Mouse (Mus musculus) spleen, postnatal 14 days (tissue): Measurements from ENCODE around the gene Art2b.
"Not testable (repeated sequence)": the region's sequence is repeated elsewhere in the genome, so short reads cannot be mapped to it uniquely, and the experiment has no call there.

Source experiments
- DNase-seq, 2 experiments: peaks; one replicate each; pipeline ENCODE4 v3.0.0; 2021 to 2022; ENCODE audit warnings: low spot score in 2 of 2

Gene Art2b

GRCm38 (mm10) chr7:101585408-101585807 lies at the start of gene Art2b:
TSS of gene Art2b (minus strand) at chr7:101585600.
- no peak for DNase-seq

DNA sequence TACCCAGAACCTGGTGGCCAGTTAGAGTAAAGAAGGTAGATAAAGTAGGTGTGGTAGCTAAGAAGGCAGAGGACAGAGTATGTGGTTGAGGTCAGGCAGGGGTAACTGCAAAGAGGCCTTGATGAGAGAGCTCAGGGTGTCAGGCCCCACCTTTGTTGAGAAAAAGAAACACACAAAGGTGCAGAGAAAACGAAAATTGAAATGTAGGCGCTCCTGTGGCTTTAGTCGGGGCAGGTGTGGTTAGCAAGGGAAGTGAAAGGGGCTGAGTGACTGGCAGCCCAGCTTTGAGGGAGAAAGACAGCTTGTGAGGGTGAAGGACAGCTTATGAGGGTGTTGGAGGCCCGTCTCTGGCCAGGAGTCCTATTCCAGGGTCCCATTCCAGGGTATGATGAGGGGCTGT lies 49.1 kb upstream of the Art2b start:
- DNase-seq: no peak

DNA sequence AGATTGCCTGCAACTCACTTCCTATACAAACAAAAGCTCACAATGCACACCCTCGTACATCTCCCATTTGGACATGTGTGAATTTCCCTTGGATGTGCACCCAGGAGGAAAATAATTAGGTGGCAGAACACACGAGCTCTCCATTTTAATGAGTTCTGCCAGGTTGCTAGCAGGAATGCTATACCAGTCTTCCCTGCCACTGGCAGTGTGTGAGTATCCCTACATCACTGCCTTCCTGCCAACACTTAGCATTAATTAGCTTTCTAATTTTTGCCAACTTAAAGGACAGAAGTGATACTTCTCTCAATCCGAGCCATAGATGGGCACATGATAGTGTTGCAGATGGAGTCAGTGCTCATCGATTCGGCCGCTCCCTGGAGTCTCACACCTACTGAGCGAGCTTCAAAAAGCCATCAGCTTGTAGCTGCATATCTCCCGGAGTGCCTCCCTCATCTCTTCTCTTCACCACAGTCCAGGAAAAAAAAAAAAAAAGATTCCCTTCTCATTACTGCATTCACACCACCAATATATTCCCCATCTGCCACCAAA lies 48.3 kb upstream of the Art2b start:
- no peak for DNase-seq

- DNase-seq: no peak
Measured at GRCm38 (mm10) chr7:101628481-101628880, 43.1 kb upstream of the Art2b start.

DNA sequence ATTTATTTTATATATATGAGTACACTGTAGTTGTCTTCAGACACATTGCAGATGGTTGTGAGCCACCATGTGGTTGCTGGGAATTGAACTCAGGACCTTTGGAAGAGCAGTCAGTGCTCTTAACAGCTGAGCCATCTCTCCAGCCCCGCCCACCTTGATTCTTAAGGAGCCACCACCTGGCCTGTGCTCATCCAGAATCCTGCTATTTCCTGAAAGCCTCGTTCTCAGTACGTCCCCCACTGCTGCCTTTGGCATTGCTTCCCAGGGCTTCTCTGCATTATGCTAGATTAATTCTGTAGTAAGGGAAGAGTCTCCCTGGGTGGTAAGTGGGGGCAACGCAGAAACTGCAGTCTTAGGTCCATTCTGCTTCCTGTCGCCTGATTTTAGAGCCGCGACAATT lies 41.8 kb upstream of the Art2b start:
- DNase-seq: not testable (repeated sequence)

- DNase-seq: no peak
Measured at GRCm38 (mm10) chr7:101624283-101624682, 38.9 kb upstream of the Art2b start.

- not testable (repeated sequence) for DNase-seq
Measured at GRCm38 (mm10) chr7:101621861-101622260, 36.5 kb upstream of the Art2b start.

- peak in 1 of 2 experiments; percentile 6 for DNase-seq
Measured at GRCm38 (mm10) chr7:101620373-101620772, 35.0 kb upstream of the Art2b start.

- no peak for DNase-seq
Measured at GRCm38 (mm10) chr7:101618273-101618672, 32.9 kb upstream of the Art2b start.

DNA sequence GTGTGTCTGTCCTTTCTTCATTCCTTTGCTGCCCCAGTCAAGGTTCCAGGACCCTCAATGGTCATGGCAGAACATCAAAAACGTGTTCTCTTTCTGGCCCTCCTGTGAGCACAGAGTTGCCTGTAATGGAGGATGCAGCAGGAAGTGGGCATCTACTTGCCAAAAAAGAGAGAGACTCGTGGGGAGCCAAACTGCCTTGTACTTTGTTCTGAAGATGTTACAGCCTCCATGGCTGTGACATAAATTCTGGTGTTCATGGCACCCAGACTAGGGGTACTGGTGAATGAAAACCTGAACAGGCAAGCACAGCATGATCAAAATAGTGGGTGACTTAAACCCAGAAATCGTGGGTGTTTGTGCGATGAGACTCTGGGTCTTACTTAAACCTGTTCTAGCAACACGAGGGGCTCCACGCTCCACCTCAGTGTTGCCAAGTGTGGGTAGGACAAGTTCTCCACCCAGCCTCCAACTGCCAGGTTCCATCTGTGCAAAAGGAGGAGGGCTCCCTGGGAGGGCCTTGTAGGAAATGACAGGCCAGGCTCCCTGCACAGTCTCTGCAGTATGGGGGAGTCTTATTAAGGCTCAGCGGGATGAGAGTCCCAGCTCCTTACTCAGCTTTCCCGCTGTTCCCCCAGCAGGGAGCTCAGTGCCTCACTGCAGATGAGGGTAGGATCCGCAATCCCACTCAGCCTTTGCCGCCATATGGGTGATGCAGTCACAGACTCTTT lies 32.2 kb upstream of the Art2b start:
- DNase-seq: no peak

DNA sequence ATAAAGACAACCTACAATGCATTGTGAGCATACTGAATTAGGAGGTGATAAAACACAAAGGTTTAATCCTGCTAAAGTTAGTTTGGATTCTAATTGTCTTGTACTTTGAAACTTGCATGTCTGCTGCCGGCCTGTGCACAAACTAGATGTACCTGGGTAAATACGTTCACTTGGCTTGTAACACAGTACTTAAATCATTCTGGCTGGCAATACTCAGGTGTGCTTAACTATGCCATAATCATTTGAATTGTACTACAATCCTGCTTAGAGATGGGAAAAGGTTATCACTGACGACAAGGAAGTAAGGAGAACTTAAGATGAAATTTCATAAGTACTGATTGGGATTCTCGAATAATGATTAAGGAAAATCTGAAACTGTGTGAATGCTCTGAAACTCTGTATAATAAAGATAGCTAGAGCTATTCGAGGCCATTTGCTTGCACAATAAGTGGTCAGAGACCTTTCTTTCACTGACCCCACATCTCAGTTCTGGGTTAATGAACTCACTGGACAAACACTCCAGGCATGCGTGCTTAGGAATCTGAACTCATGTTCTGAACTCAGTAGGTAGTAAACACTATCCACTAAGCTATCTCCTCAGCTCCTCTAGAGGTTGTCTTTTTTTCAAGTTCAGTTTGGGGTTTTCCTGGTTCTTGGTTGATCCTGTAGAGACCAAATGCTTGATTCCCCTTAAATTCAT lies 30.9 kb upstream of the Art2b start:
- DNase-seq: no peak

DNA sequence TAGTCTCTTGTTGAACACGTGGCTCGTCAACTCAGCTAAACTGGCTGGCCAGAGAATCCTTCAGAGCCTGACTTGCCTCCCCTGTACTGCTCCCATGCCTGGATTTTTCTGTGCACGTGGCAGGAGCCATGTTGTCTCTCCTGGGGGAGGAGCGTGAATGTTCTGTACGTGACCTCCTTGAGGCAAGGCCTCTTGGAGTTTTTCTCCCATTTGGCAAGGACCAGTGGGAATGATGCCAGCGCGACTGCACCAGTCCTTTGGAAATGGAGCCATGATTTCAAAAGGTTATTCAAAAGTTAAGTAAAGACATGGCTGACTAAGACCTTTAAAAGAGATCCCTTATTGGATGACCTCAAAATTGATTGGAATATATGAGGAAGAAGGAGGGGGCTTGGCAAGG lies 30.0 kb upstream of the Art2b start:
- DNase-seq: no peak

DNA sequence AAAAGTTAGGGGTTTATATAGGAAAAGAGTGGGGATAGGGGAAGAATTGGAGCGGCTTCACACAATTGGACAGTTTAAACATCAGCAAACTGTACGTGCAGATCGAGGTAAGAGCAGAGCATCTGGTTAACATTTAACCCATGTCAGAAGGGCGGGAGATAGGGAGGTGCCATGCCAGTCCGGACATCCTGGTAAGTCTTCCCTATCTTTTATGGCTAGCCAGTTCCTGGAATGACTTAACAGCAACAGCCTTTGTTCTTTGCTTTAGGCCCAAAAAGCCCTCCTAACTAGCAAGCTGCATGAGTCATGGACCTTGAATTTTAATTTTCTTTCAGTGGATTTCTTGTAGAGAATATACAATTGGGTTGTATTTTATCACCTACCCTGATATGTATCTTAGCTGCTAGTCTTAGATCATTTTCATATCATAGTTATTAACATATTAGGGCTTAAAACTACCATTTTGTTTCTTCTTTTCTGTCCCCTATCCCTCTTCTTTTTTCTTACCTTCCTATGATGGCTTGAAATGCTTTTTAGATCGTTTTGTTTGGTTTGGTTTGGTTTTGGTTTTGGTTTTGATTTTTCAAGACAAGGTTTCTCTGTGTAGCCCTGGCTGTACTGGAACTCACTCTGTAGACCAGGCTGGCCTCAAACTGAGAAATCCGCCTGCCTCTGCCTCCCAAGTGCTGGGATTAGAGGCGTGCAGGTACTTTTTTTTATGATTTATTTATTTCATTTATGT lies 27.6 kb upstream of the Art2b start:
- not testable (repeated sequence) for DNase-seq

- no peak for DNase-seq
Measured at GRCm38 (mm10) chr7:101607845-101608244, 22.4 kb upstream of the Art2b start.

GRCm38 (mm10) chr7:101600406-101600805 lies 15.0 kb upstream of the Art2b start:
- no peak for DNase-seq

DNA sequence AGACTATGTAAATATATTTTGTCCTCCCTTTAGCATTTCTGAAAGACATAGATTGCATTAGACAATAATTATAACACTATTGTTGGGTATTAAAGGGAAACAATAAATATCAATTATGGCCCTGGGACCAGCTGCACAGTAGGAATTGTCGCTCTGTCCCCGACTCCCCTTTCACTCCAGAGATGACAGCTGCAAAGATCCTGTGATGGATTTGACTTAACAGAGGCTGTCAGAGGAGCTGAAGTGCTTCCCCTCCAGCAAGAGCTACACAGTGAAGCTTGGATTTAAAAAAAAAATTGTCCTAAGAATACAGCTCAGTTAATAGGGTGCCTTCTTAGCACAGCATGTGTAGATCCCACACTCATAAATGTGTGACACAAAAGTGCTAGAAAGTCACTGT lies 13.1 kb upstream of the Art2b start:
- DNase-seq: no peak

DNA sequence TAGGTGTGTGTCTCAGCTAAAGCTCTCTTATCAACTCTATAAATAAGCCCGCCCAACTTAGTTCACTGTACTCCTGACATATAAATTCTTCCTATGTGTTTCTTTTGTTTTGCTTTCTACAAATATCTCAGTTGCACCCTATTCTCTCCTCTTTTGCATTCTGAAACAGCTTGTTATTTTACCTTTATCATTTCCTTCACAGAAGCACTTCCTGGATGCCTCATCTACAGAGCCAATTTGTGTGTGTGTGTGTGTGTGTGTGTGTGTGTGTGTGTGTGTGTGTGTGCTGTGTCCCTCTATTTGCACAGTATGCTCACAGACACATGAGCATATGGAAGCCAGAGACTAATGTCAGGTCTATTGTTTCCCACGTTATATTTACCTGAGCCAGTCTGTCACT lies 9.6 kb upstream of the Art2b start:
- DNase-seq: no peak

DNA sequence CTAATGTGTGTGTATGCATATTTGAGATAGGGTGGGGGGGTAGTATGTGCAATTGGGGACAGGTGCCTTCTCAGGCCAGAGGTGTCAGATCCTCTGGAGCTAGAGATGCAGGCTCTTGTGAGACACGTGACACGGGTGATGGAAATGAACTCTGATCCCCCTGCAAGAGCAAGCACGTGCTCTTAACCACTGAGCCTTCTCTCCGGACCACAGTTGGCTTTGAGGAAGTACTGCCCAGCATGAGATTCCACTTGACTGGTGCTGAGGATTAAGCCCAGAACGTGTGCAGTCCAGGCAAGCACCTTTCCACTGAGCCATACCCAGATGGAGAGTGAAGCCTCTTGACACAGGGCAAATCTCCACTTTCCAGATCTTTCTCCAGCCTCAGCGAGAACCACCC lies 1.1 kb downstream of the Art2b start:
- DNase-seq: not testable (repeated sequence)

GRCm38 (mm10) chr7:101582012-101582411 lies 3.4 kb downstream of the Art2b start:
- no peak for DNase-seq

- not testable (repeated sequence) for DNase-seq
Measured at GRCm38 (mm10) chr7:101580863-101581262, 4.5 kb downstream of the Art2b start.

- DNase-seq: no peak
Measured at GRCm38 (mm10) chr7:101574413-101574812, 11.0 kb downstream of the Art2b start.

DNA sequence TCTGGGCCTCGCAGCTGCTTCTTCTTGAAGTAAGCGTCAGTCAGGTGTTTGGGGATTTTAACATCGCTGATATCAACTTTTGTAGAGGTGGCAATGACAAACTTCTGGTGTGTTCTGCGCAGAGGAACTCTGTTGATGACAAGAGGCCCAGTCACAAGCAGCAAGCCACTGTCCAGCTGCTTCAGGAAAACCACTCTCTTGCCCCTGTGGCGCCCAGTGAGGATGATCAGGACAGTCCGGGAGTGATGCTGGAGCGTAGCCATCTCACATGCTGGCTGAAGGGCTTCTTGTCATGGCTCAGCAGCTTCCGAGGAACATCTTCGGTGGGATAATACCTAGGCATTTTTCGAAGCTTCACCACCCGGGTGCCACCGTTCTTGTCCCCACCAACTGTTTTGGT lies 11.8 kb downstream of the Art2b start:
- DNase-seq: not testable (repeated sequence)
